Mouse (Mus musculus): ENCODE data around the gene Pomc. TPM values are rescaled to one million over a fixed set of nuclear protein-coding genes. Genes with fewer than 3 reads are reported as not detected.
"Not testable (repeated sequence)": the region's sequence is repeated elsewhere in the genome, so short reads cannot be mapped to it uniquely, and the experiment has no call there.

Gene Pomc
- total and polyA plus RNA-seq, 3 experiments = 2.5 to 3.5 (median 2.8) TPM

- 0 out of 2 replicates have a peak overlapping the region, but pooled peaks have one; percentile 32 for H3K4me2 ChIP-seq (ENCODE audit: insufficient read depth, low read depth, poor library complexity, severe bottlenecking)
- H3K79me2 ChIP-seq (replicated peaks; ENCODE audit: control insufficient read depth, extremely low read depth, insufficient read depth, poor library complexity, severe bottlenecking) = no peaks in the 10 kb centered on the region
- peaks cover 3 to 27% of the 10 kb centered on the region in 2 experiments; a peak in 3 of 4 replicates for H3K4me1 ChIP-seq (ENCODE audit: control insufficient read depth in 1 of 2, insufficient read depth in 2 of 2)
- no peaks in the 10 kb centered on the region for H3K9me3 ChIP-seq (replicated peaks; ENCODE audit: low read length)
- H3K27me3 ChIP-seq (replicated peaks) = no peaks in the 10 kb centered on the region
- H3K9ac ChIP-seq (ENCODE audit: insufficient read depth, low read depth) = no peak overlapping the region
- H3K27ac ChIP-seq (ENCODE audit: insufficient read depth, low read depth) = no peak overlapping the region
- TF ChIP-seq RCOR1 (conservative IDR thresholded peaks at IDR 0.05; ENCODE audit: low read depth, low read length) (no peak), ELF1 (IDR thresholded peaks at IDR 0.05; ENCODE audit: low read depth, low read length) (peak; percentile 34; the same call in 1 of the 2 replicates), USF2 (conservative IDR thresholded peaks at IDR 0.05; ENCODE audit: low read depth, low read length) (no peak)
- dilution Hi-C loops (cut with MboI; ENCODE audit: extremely low pct_ligation_motif_present, extremely low pct_unique_long_range_greater_than_20kb, low sequenced_read_pairs) (no loop called here), in situ Hi-C loops (cut with MboI; ENCODE audit: low pct_ligation_motif_present, low pct_unique_long_range_greater_than_20kb, low sequenced_read_pairs) (no loop called here)
- DNase-seq (ENCODE audit: extremely low read depth) = peak; percentile 24
- no peak overlapping the region for H3K4me3 ChIP-seq (replicated peaks in 1 of 3; ENCODE audit: low read depth in 2 of 3, low read length in 2 of 3, poor library complexity in 1 of 3)
- peaks cover 0 to 4% of the 10 kb centered on the region in 2 experiments for H3K36me3 ChIP-seq (replicated peaks in 1 of 2; ENCODE audit: control insufficient read depth in 1 of 2, insufficient read depth in 1 of 2, low read length in 1 of 2)
Observed at GRCm38 (mm10) chr12:3968380-3968779, 13.6 kb downstream of the Pomc start.

DNA sequence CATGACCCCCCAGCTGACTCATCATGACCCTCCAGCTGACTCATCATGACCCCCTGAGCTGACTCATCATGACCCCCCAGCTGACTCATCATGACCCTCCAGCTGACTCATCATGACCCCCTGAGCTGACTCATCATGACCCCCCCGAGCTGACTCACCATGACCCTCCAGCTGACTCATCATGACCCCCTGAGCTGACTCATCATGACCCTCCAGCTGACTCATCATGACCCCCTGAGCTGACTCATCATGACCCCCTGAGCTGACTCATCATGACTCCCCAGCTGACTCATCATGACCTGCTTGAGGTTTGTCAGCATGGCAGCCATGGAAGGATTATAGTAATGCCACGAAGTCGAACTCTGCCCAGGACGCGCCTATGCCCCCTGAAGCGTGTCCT is 18.4 kb downstream of the Pomc start:
- H3K79me2 ChIP-seq (replicated peaks; ENCODE audit: control insufficient read depth, extremely low read depth, insufficient read depth, poor library complexity, severe bottlenecking); H3K9ac ChIP-seq (ENCODE audit: insufficient read depth, low read depth); in situ Hi-C loops (cut with MboI; ENCODE audit: low pct_ligation_motif_present, low pct_unique_long_range_greater_than_20kb, low sequenced_read_pairs); H3K4me3 ChIP-seq (replicated peaks in 1 of 3; ENCODE audit: low read depth in 2 of 3, low read length in 2 of 3, poor library complexity in 1 of 3); H3K36me3 ChIP-seq (replicated peaks in 1 of 2; ENCODE audit: control insufficient read depth in 1 of 2, insufficient read depth in 1 of 2, low read length in 1 of 2); dilution Hi-C loops (cut with MboI; ENCODE audit: extremely low pct_ligation_motif_present, extremely low pct_unique_long_range_greater_than_20kb, low sequenced_read_pairs); H3K4me2 ChIP-seq (ENCODE audit: insufficient read depth, low read depth, poor library complexity, severe bottlenecking); H3K27me3 ChIP-seq (replicated peaks); H3K9me3 ChIP-seq (replicated peaks; ENCODE audit: low read length): not testable (repeated sequence)
- DNase-seq (ENCODE audit: extremely low read depth) = peak; percentile 60
- TF ChIP-seq IRF4 (IDR thresholded peaks at IDR 0.05; ENCODE audit: low read depth, low read length) (peak; percentile 61), ETS1 (conservative IDR thresholded peaks at IDR 0.05; ENCODE audit: low read depth, low read length) (peak; percentile 92), MAFK (IDR thresholded peaks at IDR 0.05; ENCODE audit: insufficient replicate concordance, low read length) (peak; percentile 73; the same call in 1 of the 2 replicates), JUN (IDR thresholded peaks at IDR 0.05; ENCODE audit: insufficient read depth, low read depth, low read length) (peak; percentile 68), EP300 (IDR thresholded peaks at IDR 0.05; ENCODE audit: low read length) (0 out of 2 replicates have a peak, but pooled peaks have one; percentile 6), JUND (conservative IDR thresholded peaks at IDR 0.05; ENCODE audit: low read depth, low read length) (peak; percentile 50; the same call in 1 of the 2 replicates)
- peaks cover under 1 to 20% of the 10 kb centered on the region in 2 experiments; a peak in 3 of 4 replicates for H3K4me1 ChIP-seq (ENCODE audit: control insufficient read depth in 1 of 2, insufficient read depth in 2 of 2)
- H3K27ac ChIP-seq (ENCODE audit: insufficient read depth, low read depth) = peak overlapping the region; percentile 60

DNA sequence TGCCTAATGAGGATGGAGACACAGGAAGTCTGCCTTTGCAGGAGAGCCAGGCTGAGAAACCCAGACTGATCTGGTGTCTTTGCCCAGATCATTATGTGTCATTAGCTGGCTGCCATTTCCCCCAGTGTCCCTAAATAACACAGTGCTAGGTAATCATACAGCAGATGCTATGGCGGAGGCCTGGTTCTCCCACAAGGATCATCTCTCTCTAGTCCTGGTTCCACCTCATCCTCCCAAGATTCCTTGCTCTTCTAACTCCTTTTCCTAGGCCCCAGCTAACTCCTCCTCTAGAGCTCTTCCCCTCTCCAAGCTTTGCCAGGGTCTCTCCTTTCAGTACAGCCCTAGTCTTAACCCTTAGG is 26.2 kb downstream of the Pomc start:
- dilution Hi-C loops (cut with MboI; ENCODE audit: extremely low pct_ligation_motif_present, extremely low pct_unique_long_range_greater_than_20kb, low sequenced_read_pairs) = no loop called here
- H3K27ac ChIP-seq (ENCODE audit: insufficient read depth, low read depth) = no peak overlapping the region
- peaks cover 3 to 43% of the 10 kb centered on the region in 2 experiments; a peak in 2 of 4 replicates for H3K4me1 ChIP-seq (ENCODE audit: control insufficient read depth in 1 of 2, insufficient read depth in 2 of 2)
- DNase-seq (ENCODE audit: extremely low read depth) = no peak
- H3K9ac ChIP-seq (ENCODE audit: insufficient read depth, low read depth) = no peak overlapping the region
- H3K4me2 ChIP-seq (ENCODE audit: insufficient read depth, low read depth, poor library complexity, severe bottlenecking) = peak overlapping the region; percentile 33
- H3K4me3 ChIP-seq (replicated peaks in 1 of 3; ENCODE audit: low read depth in 2 of 3, low read length in 2 of 3, poor library complexity in 1 of 3) = peak overlapping the region in 2 of 3 experiments; percentile 20 to 23
- TF ChIP-seq E2F4 (IDR thresholded peaks at IDR 0.05; ENCODE audit: insufficient replicate concordance, low read depth, low read length) (no peak), TBP (conservative IDR thresholded peaks at IDR 0.05; ENCODE audit: low read depth, low read length) (no peak), ZMIZ1 (IDR thresholded peaks at IDR 0.05; ENCODE audit: low read depth, low read length) (no peak), MYC (IDR thresholded peaks at IDR 0.05; ENCODE audit: low read depth, low read length) (no peak), EP300 (IDR thresholded peaks at IDR 0.05; ENCODE audit: low read length) (0 out of 2 replicates have a peak, but pooled peaks have one; percentile 11), POLR2A (IDR thresholded peaks at IDR 0.05; ENCODE audit: low read depth, low read length) (no peak), POLR2AphosphoS2 (IDR thresholded peaks at IDR 0.05; ENCODE audit: low read depth, low read length) (no peak)
- H3K79me2 ChIP-seq (replicated peaks; ENCODE audit: control insufficient read depth, extremely low read depth, insufficient read depth, poor library complexity, severe bottlenecking) = no peaks in the 10 kb centered on the region
- in situ Hi-C loops (cut with MboI; ENCODE audit: low pct_ligation_motif_present, low pct_unique_long_range_greater_than_20kb, low sequenced_read_pairs) = loop anchor here (5.0 kb wide), 1 partner anchor 96 kb away; no protein-coding TSS in a partner anchor
- peaks cover 0 to 2% of the 10 kb centered on the region in 2 experiments for H3K36me3 ChIP-seq (replicated peaks in 1 of 2; ENCODE audit: control insufficient read depth in 1 of 2, insufficient read depth in 1 of 2, low read length in 1 of 2)
- no peaks in the 10 kb centered on the region for H3K9me3 ChIP-seq (replicated peaks; ENCODE audit: low read length)
- H3K27me3 ChIP-seq (replicated peaks) = no peaks in the 10 kb centered on the region
